ENCODE assay signal across 7 mouse cellular contexts in the genomic region with DNA sequence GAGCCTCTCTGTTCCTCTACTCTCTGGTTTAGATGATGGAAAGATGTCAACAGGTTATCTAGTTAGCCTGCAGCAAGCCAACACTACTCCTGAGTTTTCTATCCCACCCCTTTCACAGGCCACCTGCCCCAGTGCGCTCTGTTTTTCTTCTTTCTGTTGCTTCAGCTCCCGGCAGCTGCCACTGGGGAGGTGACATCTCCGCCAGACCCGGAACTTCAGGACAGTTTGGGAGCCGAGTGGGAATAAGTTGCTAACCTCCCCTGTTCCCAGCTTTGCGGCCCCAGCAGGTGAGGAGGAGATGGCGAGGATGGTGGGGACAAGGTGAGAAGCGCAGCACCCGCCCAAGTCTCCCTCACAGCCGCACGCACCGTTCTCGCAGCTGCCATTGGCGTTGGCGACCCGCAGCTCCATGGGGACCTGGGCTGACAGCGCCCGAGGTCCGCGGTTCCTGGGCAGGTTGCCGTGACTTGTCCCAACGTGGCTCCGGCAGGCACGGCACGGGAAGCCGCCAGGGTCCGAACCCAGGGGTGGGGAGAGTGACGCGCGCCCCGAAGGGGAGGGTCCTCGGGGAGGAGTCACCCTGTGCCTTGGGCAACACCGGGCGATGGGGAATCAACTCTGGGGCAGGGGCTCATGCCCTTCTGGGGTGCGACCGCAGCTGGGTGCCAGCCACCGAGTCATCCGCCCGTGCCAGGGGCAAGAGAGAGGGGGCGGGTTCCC. TPM values are rescaled to one million over a fixed set of nuclear protein-coding genes. Genes with fewer than 3 reads are reported as not detected.
A peak's percentile ranks its signal among the peaks of the same experiment; 100 is the strongest.
DNase-seq lines count a peak whose midpoint lies in the region; ATAC-seq and TF ChIP-seq lines count a peak whose summit lies in the region.

A gene (minus strand): TSS at position 643 of the 720 bp plus-strand sequence.

- H3K9me3 ChIP-seq in forebrain, embryonic 14.5 days (replicated peaks; ENCODE audit: control insufficient read depth, low read length) = no peaks in the 10 kb centered on the region
- no peaks in the 10 kb centered on the region for H3K9me3 ChIP-seq in limb, embryonic 10.5 days (replicated peaks)
- no peaks in the 10 kb centered on the region for H3K9me3 ChIP-seq in midbrain, embryonic 16.5 days (replicated peaks; ENCODE audit: control insufficient read depth, low read length, poor library complexity, severe bottlenecking)

- peak within 1 kb of the TSS; percentile 87 for H3K4me2 ChIP-seq in forebrain, embryonic 14.5 days (ENCODE audit: low read length)
- peak within 1 kb of the TSS; percentile 98 for H3K4me2 ChIP-seq in midbrain, embryonic 16.5 days (ENCODE audit: low read length)

- no peak within 1 kb of the TSS for H3K27ac ChIP-seq in forebrain, embryonic 14.5 days (ENCODE audit: low read depth, low read length)
- H3K27ac ChIP-seq in limb, embryonic 10.5 days = peak within 1 kb of the TSS; percentile 59
- H3K27ac ChIP-seq in midbrain, embryonic 16.5 days (ENCODE audit: low read length) = no peak within 1 kb of the TSS

- WGBS in lung, adult 2 months = 1% methylated on average over 40 of the region's 40 CpGs
- WGBS in forebrain, embryonic 14.5 days = 1% methylated on average over 39 of the region's 40 CpGs
- under 1% methylated on average over 40 of the region's 40 CpGs for WGBS in limb, embryonic 10.5 days
- WGBS in midbrain, embryonic 16.5 days = 1% methylated on average over 40 of the region's 40 CpGs

- ATAC-seq in forebrain, embryonic 14.5 days = peak; percentile 52; the same call in 1 of the 2 replicates
- peak; percentile 39; the same call in 1 of the 2 replicates for ATAC-seq in midbrain, embryonic 16.5 days

- DNase-seq in lung, adult 2 months = no peak
- no peak for DNase-seq in lung, adult 18-20 months
- DNase-seq in adrenal gland, postnatal 25 days = peak; percentile 16
- DNase-seq in forebrain, embryonic 14.5 days (ENCODE audit: low spot score) = peak; percentile 7
- DNase-seq in limb, embryonic 10.5 days (ENCODE audit: low spot score) = peak; percentile 50
- peak; percentile 11 for DNase-seq in yolk sac, embryonic 10.5 days (ENCODE audit: low spot score)

- H3K4me3 ChIP-seq in lung, adult 2 months (replicated peaks; ENCODE audit: extremely low read depth, low read depth, low read length) = peak within 1 kb of the TSS; percentile 48
- peak within 1 kb of the TSS; percentile 42 for H3K4me3 ChIP-seq in forebrain, embryonic 14.5 days (ENCODE audit: low read depth, low read length)
- H3K4me3 ChIP-seq in limb, embryonic 10.5 days = peak within 1 kb of the TSS; percentile 65
- H3K4me3 ChIP-seq in midbrain, embryonic 16.5 days (ENCODE audit: low read depth, low read length) = peak within 1 kb of the TSS; percentile 57

- TF ChIP-seq CTCF in lung, adult 2 months (IDR thresholded peaks at IDR 0.05; ENCODE audit: insufficient read depth, low read length) = no peak

- H3K27me3 ChIP-seq in forebrain, embryonic 14.5 days (replicated peaks; ENCODE audit: control insufficient read depth, insufficient read depth, low read length) = peaks cover 9% of the 10 kb centered on the region; the same call in 1 of the 2 replicates
- H3K27me3 ChIP-seq in limb, embryonic 10.5 days (ENCODE audit: low read depth, poor library complexity, severe bottlenecking) = peaks cover 55% of the 10 kb centered on the region
- H3K27me3 ChIP-seq in midbrain, embryonic 16.5 days (ENCODE audit: control insufficient read depth, insufficient read depth, low read depth, low read length) = peaks cover 5% of the 10 kb centered on the region; the same call in 1 of the 2 replicates

- no peak for TF ChIP-seq POLR2A in lung, adult 2 months (IDR thresholded peaks at IDR 0.05; ENCODE audit: borderline replicate concordance, extremely low read depth, low read depth, low read length)

- no peaks in the 10 kb centered on the region for H3K36me3 ChIP-seq in forebrain, embryonic 14.5 days (ENCODE audit: control insufficient read depth, insufficient read depth, low read length)
- H3K36me3 ChIP-seq in limb, embryonic 10.5 days = no peaks in the 10 kb centered on the region
- H3K36me3 ChIP-seq in midbrain, embryonic 16.5 days (ENCODE audit: control insufficient read depth, insufficient read depth, low read length) = no peaks in the 10 kb centered on the region

- H3K9ac ChIP-seq in forebrain, embryonic 14.5 days (ENCODE audit: low read length) = peak within 1 kb of the TSS; percentile 62
- H3K9ac ChIP-seq in midbrain, embryonic 16.5 days (ENCODE audit: low read depth, low read length) = peak within 1 kb of the TSS; percentile 66

- H3K4me1 ChIP-seq in lung, adult 2 months (ENCODE audit: control insufficient read depth, insufficient read depth, low read length) = peaks cover 3% of the 10 kb centered on the region; the same call in 1 of the 2 replicates
- no peaks in the 10 kb centered on the region for H3K4me1 ChIP-seq in forebrain, embryonic 14.5 days (ENCODE audit: control insufficient read depth, insufficient read depth, low read length)
- peaks cover 16% of the 10 kb centered on the region for H3K4me1 ChIP-seq in limb, embryonic 10.5 days
- H3K4me1 ChIP-seq in midbrain, embryonic 16.5 days (ENCODE audit: control insufficient read depth, insufficient read depth, low read length) = peaks cover 6% of the 10 kb centered on the region

RNA-seq across cellular contexts. Expression of the gene that starts here (rescaled TPM):
- polyA plus RNA-seq in lung, adult 2 months (2012; rRNA removed) = 0.51 and 7.1 TPM in 2 replicates
- total RNA-seq in adrenal gland, postnatal 25 days (2021) = 0.09 TPM in 1 of 2 replicates, not detected in the other
- polyA plus RNA-seq in forebrain, embryonic 14.5 days (2014; fragmentation: Nextera tagmentation; extraction: Ambion mirVana) = 0.10 and 0.25 TPM in 2 replicates
- polyA plus RNA-seq in limb, embryonic 10.5 days (2016; fragmentation: Nextera tagmentation; extraction: Ambion mirVana) = 0.36 TPM in 2 replicates
- 0.15 and 0.52 TPM in 2 replicates for polyA plus RNA-seq in midbrain, embryonic 16.5 days (2015; fragmentation: Nextera tagmentation; extraction: Ambion mirVana)

Comparison
In these comparisons a context has a peak if more than half of its experiments do, and no peak if none do; other contexts are left out.
1. Peak in DNase-seq in adrenal gland, postnatal 25 days; RNA of the gene not detected or under 1 TPM.
2. Peak in DNase-seq, ATAC-seq, H3K4me3 ChIP-seq, H3K9ac ChIP-seq and H3K4me2 ChIP-seq in forebrain, embryonic 14.5 days; RNA of the gene not detected or under 1 TPM.
3. Peak in DNase-seq, H3K4me3 ChIP-seq and H3K27ac ChIP-seq in limb, embryonic 10.5 days; RNA of the gene not detected or under 1 TPM.
4. Peak in ATAC-seq, H3K4me3 ChIP-seq, H3K9ac ChIP-seq and H3K4me2 ChIP-seq in midbrain, embryonic 16.5 days; RNA of the gene not detected or under 1 TPM.